ENCODE assay signal across 13 mouse cellular contexts in the genomic region with DNA sequence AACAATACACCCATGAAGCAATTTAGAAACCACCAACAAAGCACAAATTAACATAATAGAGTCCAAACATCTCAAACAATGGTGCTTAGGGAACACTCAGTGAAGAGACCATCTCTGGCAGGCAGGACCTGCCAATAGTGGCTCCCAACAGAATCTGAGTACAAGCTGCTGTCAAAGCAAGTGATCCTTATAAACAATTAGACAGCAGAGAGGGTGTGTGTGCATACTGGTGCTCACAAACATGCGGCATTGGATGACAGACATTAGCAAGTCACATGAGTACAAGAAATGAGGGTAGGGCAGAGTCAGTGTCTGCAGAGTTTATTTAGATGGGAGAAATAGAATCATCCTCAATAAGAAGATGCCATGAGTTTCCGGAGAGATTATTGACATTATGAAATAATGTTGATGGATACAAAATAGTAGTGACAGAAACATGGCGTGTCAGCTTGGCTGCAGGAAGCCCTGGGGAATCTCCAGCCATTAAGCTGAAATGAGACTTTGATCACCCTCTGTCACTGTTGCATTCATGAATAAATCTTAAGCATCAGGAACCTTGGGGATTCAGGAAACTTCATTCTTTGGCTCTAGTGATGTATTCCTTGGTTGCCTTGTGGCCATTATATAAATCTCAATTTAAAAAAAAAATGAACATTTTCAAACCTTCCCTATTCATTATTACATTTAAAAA.
DNase-seq lines count a peak whose midpoint lies in the region; ATAC-seq and TF ChIP-seq lines count a peak whose summit lies in the region.
"Had no signal": no experiment of that assay in that cellular context is flagged by ENCODE, and none has a peak within 500 bp of the region (broad histone marks: within the 10 kb centered on the region; RNA-seq: fewer than 3 reads in every experiment).

No protein-coding gene starts in this region.

- H3K4me3 ChIP-seq in gastrocnemius, adult 2 months: no peak overlapping the region
- no peak overlapping the region for H3K4me3 ChIP-seq in neural tube, embryonic 13.5 days
- no peak overlapping the region for H3K4me3 ChIP-seq in midbrain, embryonic 14.5 days (replicated peaks; ENCODE audit: low read depth, low read length)
- no peak overlapping the region for H3K4me3 ChIP-seq in intestine, embryonic 15.5 days (replicated peaks)
- H3K4me3 ChIP-seq in embryonic facial prominence, embryonic 10.5 days: no peak overlapping the region

- H3K4me2 ChIP-seq in neural tube, embryonic 13.5 days: no peak overlapping the region
- no peak overlapping the region for H3K4me2 ChIP-seq in midbrain, embryonic 14.5 days (ENCODE audit: low read length)
- no peak overlapping the region for H3K4me2 ChIP-seq in intestine, embryonic 15.5 days (replicated peaks)

- H3K4me1 ChIP-seq in neural tube, embryonic 13.5 days (replicated peaks): peaks cover 16% of the 10 kb centered on the region
- H3K4me1 ChIP-seq in midbrain, embryonic 14.5 days (ENCODE audit: control insufficient read depth, insufficient read depth, low read length): no peaks in the 10 kb centered on the region
- H3K4me1 ChIP-seq in intestine, embryonic 15.5 days (replicated peaks): no peaks in the 10 kb centered on the region
- H3K4me1 ChIP-seq in embryonic facial prominence, embryonic 10.5 days: no peaks in the 10 kb centered on the region

- peak; percentile 54; the same call in 1 of the 2 replicates for ATAC-seq in neural tube, embryonic 13.5 days (ENCODE audit: low read depth)
- ATAC-seq in midbrain, embryonic 14.5 days (ENCODE audit: low FRiP score, low TSS enrichment): peak; percentile 54; the same call in 1 of the 2 replicates
- ATAC-seq in intestine, embryonic 15.5 days: no peak

- no peak overlapping the region for H3K9ac ChIP-seq in neural tube, embryonic 13.5 days
- no peak overlapping the region for H3K9ac ChIP-seq in midbrain, embryonic 14.5 days (replicated peaks; ENCODE audit: low read length)
- H3K9ac ChIP-seq in intestine, embryonic 15.5 days: no peak overlapping the region
- H3K9ac ChIP-seq: liver, embryonic 14.5 days had no signal

- intact Hi-C loops in gastrocnemius, adult 2 months (cut with DNase I): no loop called here
- intact Hi-C loops in gastrocnemius, postnatal 36 days (cut with DNase I): no loop called here

- no peak for TF ChIP-seq CTCF in gastrocnemius, adult 2 months (IDR thresholded peaks at IDR 0.05)

- no peaks in the 10 kb centered on the region for H3K9me3 ChIP-seq in neural tube, embryonic 13.5 days
- H3K9me3 ChIP-seq in midbrain, embryonic 14.5 days (ENCODE audit: control insufficient read depth, low read length): no peaks in the 10 kb centered on the region
- no peaks in the 10 kb centered on the region for H3K9me3 ChIP-seq in intestine, embryonic 15.5 days
- no peaks in the 10 kb centered on the region for H3K9me3 ChIP-seq in embryonic facial prominence, embryonic 10.5 days

- peak; percentile 16 for DNase-seq in gastrocnemius, adult 2 months
- no peak for DNase-seq in gastrocnemius, postnatal 36 days
- DNase-seq in neural tube, embryonic 10.5 days (ENCODE audit: extremely low spot score, low spot score): no peak
- DNase-seq in midbrain, embryonic 14.5 days: peak; percentile 65
- DNase-seq in embryonic facial prominence, embryonic 10.5 days (ENCODE audit: low spot score): no peak
- DNase-seq: B cell, adult 2 months; cerebellum, adult 8-10 months; kidney, adult 18-20 months had no signal

- H3K36me3 ChIP-seq in neural tube, embryonic 13.5 days: no peaks in the 10 kb centered on the region
- no peaks in the 10 kb centered on the region for H3K36me3 ChIP-seq in midbrain, embryonic 14.5 days (ENCODE audit: control insufficient read depth, insufficient read depth, low read length)
- no peaks in the 10 kb centered on the region for H3K36me3 ChIP-seq in intestine, embryonic 15.5 days
- H3K36me3 ChIP-seq in embryonic facial prominence, embryonic 10.5 days (replicated peaks): no peaks in the 10 kb centered on the region

- H3K27me3 ChIP-seq in neural tube, embryonic 13.5 days: no peaks in the 10 kb centered on the region
- H3K27me3 ChIP-seq in midbrain, embryonic 14.5 days (ENCODE audit: control insufficient read depth, insufficient read depth, low read length): no peaks in the 10 kb centered on the region
- no peaks in the 10 kb centered on the region for H3K27me3 ChIP-seq in intestine, embryonic 15.5 days (replicated peaks)
- H3K27me3 ChIP-seq in embryonic facial prominence, embryonic 10.5 days (replicated peaks; ENCODE audit: low read depth, poor library complexity, severe bottlenecking): no peaks in the 10 kb centered on the region

- peak overlapping the region; percentile 54; the same call in 1 of the 2 replicates for H3K27ac ChIP-seq in gastrocnemius, adult 2 months
- H3K27ac ChIP-seq in neural tube, embryonic 13.5 days (replicated peaks): peak overlapping the region; percentile 52; the same call in 1 of the 2 replicates
- no peak overlapping the region for H3K27ac ChIP-seq in midbrain, embryonic 14.5 days (replicated peaks; ENCODE audit: low read depth, low read length)
- H3K27ac ChIP-seq in intestine, embryonic 15.5 days: no peak overlapping the region
- no peak overlapping the region for H3K27ac ChIP-seq in embryonic facial prominence, embryonic 10.5 days (replicated peaks)
- H3K27ac ChIP-seq: kidney, postnatal 0 days; liver, embryonic 14.5 days; stomach, postnatal 0 days had no signal

- 51% methylated on average over 3 of the region's 3 CpGs for WGBS in neural tube, embryonic 13.5 days
- WGBS in midbrain, embryonic 14.5 days: 31% methylated on average over 3 of the region's 3 CpGs
- WGBS in intestine, embryonic 15.5 days: 84% methylated on average over 3 of the region's 3 CpGs
- 90% methylated on average over 3 of the region's 3 CpGs for WGBS in embryonic facial prominence, embryonic 10.5 days

Comparison
In these comparisons a context has a peak if more than half of its experiments do, and no peak if none do; other contexts are left out.
1. DNase-seq: peak in gastrocnemius, adult 2 months (single experiment) and midbrain, embryonic 14.5 days (single experiment); none in gastrocnemius, postnatal 36 days (0 of 2), neural tube, embryonic 10.5 days (single experiment) and embryonic facial prominence, embryonic 10.5 days (single experiment).
2. H3K27ac ChIP-seq: peak in gastrocnemius, adult 2 months (single experiment) and neural tube, embryonic 13.5 days (single experiment); none in midbrain, embryonic 14.5 days (single experiment), intestine, embryonic 15.5 days (single experiment) and embryonic facial prominence, embryonic 10.5 days (single experiment).